20 mouse cellular contexts compared by ENCODE assay signal in genomic region chr5:5314270-5314669, GRCm38 (mm10).
A peak's percentile ranks its signal among the peaks of the same experiment; 100 is the strongest.
DNase-seq lines count a peak whose midpoint lies in the region; ATAC-seq lines count a peak whose summit lies in the region.
"Had no signal": no experiment of that assay in that cellular context is flagged by ENCODE, and none has a peak within 500 bp of the region (broad histone marks: within the 10 kb centered on the region; RNA-seq: fewer than 3 reads in every experiment).

No protein-coding gene starts in this region.

- no peak overlapping the region for H3K4me2 ChIP-seq in forebrain, embryonic 12.5 days
- H3K4me2 ChIP-seq in forebrain, embryonic 14.5 days (ENCODE audit: low read length): no peak overlapping the region
- no peak overlapping the region for H3K4me2 ChIP-seq in limb, embryonic 15.5 days
- H3K4me2 ChIP-seq: embryonic facial prominence, embryonic 12.5 days; forebrain, embryonic 13.5 days; hindbrain, embryonic 15.5 days had no signal

- H3K4me1 ChIP-seq in forebrain, embryonic 12.5 days: peaks cover 4% of the 10 kb centered on the region
- peaks cover 2% of the 10 kb centered on the region; the same call in 1 of the 2 replicates for H3K4me1 ChIP-seq in forebrain, embryonic 14.5 days (ENCODE audit: control insufficient read depth, insufficient read depth, low read length)
- peaks cover 21% of the 10 kb centered on the region for H3K4me1 ChIP-seq in limb, embryonic 15.5 days

- no peak for DNase-seq in forebrain, embryonic 14.5 days (ENCODE audit: low spot score)
- DNase-seq in left cerebral cortex, postnatal 4 days: peak; percentile 13
- no peak for DNase-seq in left cerebral cortex, postnatal 14 days (ENCODE audit: low spot score in 2 of 2)
- DNase-seq in right cerebral cortex, adult 2 months (ENCODE audit: low spot score in 2 of 2): peak; percentile 18 to 19
- no peak for DNase-seq in right cerebral cortex, postnatal 4 days
- DNase-seq in Muller cell, postnatal 12 days (ENCODE audit: inconsistent ontology term): no peak
- DNase-seq: adrenal gland, adult 8-10 months; adrenal gland, postnatal 36 days; cerebellum, adult 11-12 months; cerebellum, adult 9-10 months; embryo, embryonic 11 days; gastrocnemius, postnatal 10 days; heart, adult 18-20 months; heart, postnatal 14 days had no signal

- no peak for ATAC-seq in forebrain, embryonic 12.5 days (ENCODE audit: low FRiP score)
- no peak for ATAC-seq in forebrain, embryonic 14.5 days
- ATAC-seq in limb, embryonic 15.5 days (ENCODE audit: insufficient number of reproducible peaks, low FRiP score, low TSS enrichment, low read depth): no peak
- ATAC-seq: forebrain, embryonic 13.5 days had no signal

- intact Hi-C loops in left cerebral cortex, postnatal 4 days (cut with DNase I): no loop called here
- intact Hi-C loops in left cerebral cortex, postnatal 14 days (cut with DNase I): no loop called here

- WGBS in forebrain, embryonic 12.5 days: 77% methylated on average over 6 of the region's 6 CpGs
- WGBS in forebrain, embryonic 14.5 days: 70% methylated on average over 6 of the region's 6 CpGs
- 68% methylated on average over 6 of the region's 6 CpGs for WGBS in limb, embryonic 15.5 days

- no peak overlapping the region for H3K9ac ChIP-seq in forebrain, embryonic 12.5 days
- H3K9ac ChIP-seq in forebrain, embryonic 14.5 days (ENCODE audit: low read length): no peak overlapping the region
- no peak overlapping the region for H3K9ac ChIP-seq in limb, embryonic 15.5 days
- H3K9ac ChIP-seq: embryonic facial prominence, embryonic 12.5 days; forebrain, embryonic 13.5 days; hindbrain, embryonic 15.5 days had no signal

- H3K27ac ChIP-seq in forebrain, embryonic 12.5 days: 0 out of 2 replicates have a peak overlapping the region, but pooled peaks have one; percentile 2
- H3K27ac ChIP-seq in forebrain, embryonic 14.5 days (ENCODE audit: low read depth, low read length): no peak overlapping the region
- peak overlapping the region; percentile 38; the same call in 1 of the 2 replicates for H3K27ac ChIP-seq in limb, embryonic 15.5 days
- H3K27ac ChIP-seq: embryonic facial prominence, embryonic 12.5 days; forebrain, embryonic 13.5 days; heart, embryonic 10.5 days; hindbrain, embryonic 15.5 days had no signal

- H3K4me3 ChIP-seq in forebrain, embryonic 12.5 days (replicated peaks): no peak overlapping the region
- H3K4me3 ChIP-seq in forebrain, embryonic 14.5 days (ENCODE audit: low read depth, low read length): no peak overlapping the region
- no peak overlapping the region for H3K4me3 ChIP-seq in limb, embryonic 15.5 days
- H3K4me3 ChIP-seq: embryonic facial prominence, embryonic 12.5 days; forebrain, embryonic 13.5 days; heart, embryonic 10.5 days; hindbrain, embryonic 15.5 days had no signal

- H3K9me3 ChIP-seq in forebrain, embryonic 12.5 days: no peaks in the 10 kb centered on the region
- no peaks in the 10 kb centered on the region for H3K9me3 ChIP-seq in forebrain, embryonic 14.5 days (replicated peaks; ENCODE audit: control insufficient read depth, low read length)
- H3K9me3 ChIP-seq in limb, embryonic 15.5 days: no peaks in the 10 kb centered on the region
- H3K9me3 ChIP-seq: embryonic facial prominence, embryonic 12.5 days; forebrain, embryonic 13.5 days; heart, embryonic 10.5 days; hindbrain, embryonic 15.5 days had no signal

- H3K36me3 ChIP-seq in forebrain, embryonic 12.5 days (replicated peaks): no peaks in the 10 kb centered on the region
- no peaks in the 10 kb centered on the region for H3K36me3 ChIP-seq in forebrain, embryonic 14.5 days (ENCODE audit: control insufficient read depth, insufficient read depth, low read length)
- no peaks in the 10 kb centered on the region for H3K36me3 ChIP-seq in limb, embryonic 15.5 days
- H3K36me3 ChIP-seq: embryonic facial prominence, embryonic 12.5 days; heart, embryonic 10.5 days; hindbrain, embryonic 15.5 days had no signal

- no peaks in the 10 kb centered on the region for H3K27me3 ChIP-seq in forebrain, embryonic 12.5 days
- no peaks in the 10 kb centered on the region for H3K27me3 ChIP-seq in forebrain, embryonic 14.5 days (replicated peaks; ENCODE audit: control insufficient read depth, insufficient read depth, low read length)
- H3K27me3 ChIP-seq in limb, embryonic 15.5 days: no peaks in the 10 kb centered on the region
- H3K27me3 ChIP-seq: embryonic facial prominence, embryonic 12.5 days; forebrain, embryonic 13.5 days; hindbrain, embryonic 15.5 days had no signal

Comparison
In these comparisons a context has a peak if more than half of its experiments do, and no peak if none do; other contexts are left out.
1. DNase-seq: peak in left cerebral cortex, postnatal 4 days (single experiment) and right cerebral cortex, adult 2 months (2 of 2); none in forebrain, embryonic 14.5 days (single experiment), left cerebral cortex, postnatal 14 days (0 of 2), right cerebral cortex, postnatal 4 days (single experiment) and Muller cell, postnatal 12 days (single experiment).